Mouse (Mus musculus) myocyte (in vitro differentiated cells): ENCODE results near the gene Speer4c.

Experiments
- CEBPB ChIP-seq: IDR thresholded peaks from 2 replicates; pipeline ENCODE4 v1.6.1; 2011; ENCODE audit warnings: mild to moderate bottlenecking, moderate library complexity; ENCODE audit not compliant: poor library complexity, insufficient read depth, severe bottlenecking
- E2F4 ChIP-seq: IDR thresholded peaks from one replicate; pipeline ENCODE4 v1.6.1; 2011; ENCODE audit warnings: mild to moderate bottlenecking, control low read depth, moderate library complexity; ENCODE audit not compliant: insufficient read depth
- MAX ChIP-seq: IDR thresholded peaks from one replicate; pipeline ENCODE4 v1.6.1; 2011; ENCODE audit warnings: low read depth, mild to moderate bottlenecking, control low read depth
- MYOD1 ChIP-seq, 3 experiments: IDR thresholded peaks; one replicate each; pipeline ENCODE4 v1.6.1; 2011; ENCODE audit warnings: control low read depth in 2 of 3, low read depth in 2 of 3, mild to moderate bottlenecking in 2 of 3, moderate library complexity in 1 of 3; ENCODE audit not compliant: insufficient read length in 2 of 3, control insufficient read depth in 1 of 3
- MYOG ChIP-seq, 3 experiments: IDR thresholded peaks; one replicate each; pipeline ENCODE4 v1.6.1; 2011; ENCODE audit warnings: control low read depth in 2 of 3, low read depth in 2 of 3, mild to moderate bottlenecking in 2 of 3; ENCODE audit not compliant: insufficient read length in 2 of 3, control insufficient read depth in 1 of 3, insufficient read depth in 1 of 3
- POLR2A ChIP-seq: IDR thresholded peaks from one replicate; pipeline ENCODE4 v1.6.1; 2011; ENCODE audit warnings: low read depth, mild to moderate bottlenecking, control low read depth, moderate library complexity; ENCODE audit not compliant: insufficient read length
- POLR2AphosphoS2 ChIP-seq: IDR thresholded peaks from one replicate; pipeline ENCODE4 v1.6.1; 2011; ENCODE audit warnings: low read depth, control low read depth; ENCODE audit not compliant: insufficient read length
- REST ChIP-seq: IDR thresholded peaks from one replicate; pipeline ENCODE4 v1.6.1; 2011; ENCODE audit warnings: mild to moderate bottlenecking, control low read depth, moderate library complexity; ENCODE audit not compliant: insufficient read depth, insufficient read length
- TCF12 ChIP-seq: IDR thresholded peaks from one replicate; pipeline ENCODE4 v1.6.1; 2011; ENCODE audit warnings: mild to moderate bottlenecking, control low read depth; ENCODE audit not compliant: poor library complexity, insufficient read depth, severe bottlenecking
- TCF3 ChIP-seq: IDR thresholded peaks from one replicate; pipeline ENCODE4 v1.6.1; 2011; ENCODE audit warnings: low read depth, control low read depth; ENCODE audit not compliant: insufficient read length
- USF1 ChIP-seq: IDR thresholded peaks from one replicate; pipeline ENCODE4 v1.6.1; 2011; ENCODE audit warnings: low read depth, mild to moderate bottlenecking, control low read depth, moderate library complexity

DNA sequence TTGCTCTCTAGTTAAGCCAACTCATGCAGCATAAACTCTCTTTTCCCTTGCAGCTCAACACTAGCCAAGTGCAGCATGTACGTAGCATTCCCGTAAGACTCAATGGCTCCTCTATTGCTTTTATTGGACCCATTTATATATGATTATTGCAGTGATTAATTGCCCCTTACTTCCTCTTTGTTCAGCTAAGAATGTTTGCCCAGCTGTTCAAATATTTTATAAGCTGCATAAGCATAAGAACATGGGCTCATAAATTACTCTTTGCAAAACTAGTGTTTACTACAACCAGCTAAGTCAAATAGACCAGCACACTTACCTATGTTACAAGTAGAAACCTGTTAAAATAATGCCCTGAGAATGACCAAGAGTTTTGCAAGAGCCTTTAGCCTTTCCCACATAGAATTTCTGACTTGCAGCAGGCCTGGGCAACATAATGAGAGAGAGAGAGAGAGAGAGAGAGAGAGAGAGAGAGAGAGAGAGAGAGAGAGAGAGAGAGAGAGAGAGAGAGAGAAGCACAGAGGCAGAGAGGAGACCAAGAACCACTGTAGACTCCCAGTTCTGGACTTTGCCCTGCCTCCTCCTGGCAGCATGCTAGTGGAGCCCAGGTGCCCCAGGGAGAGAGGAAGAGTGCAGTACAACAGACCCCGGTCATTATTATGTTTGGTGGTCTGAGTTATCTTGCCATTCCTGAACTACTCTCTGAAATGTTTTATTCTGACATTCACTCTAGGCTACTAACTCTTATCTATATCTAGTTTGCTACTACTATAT is 20.2 kb upstream of the Speer4c start:
- no peak for TF ChIP-seq POLR2A
- TF ChIP-seq REST: no peak
- no peak for TF ChIP-seq E2F4
- TF ChIP-seq MYOD1 (IDR thresholded peaks at IDR 0.05; ENCODE audit: control insufficient read depth in 1 of 3, insufficient read length in 2 of 3, low read depth in 2 of 3): no peak
- TF ChIP-seq TCF3: no peak
- TF ChIP-seq POLR2AphosphoS2: no peak
- no peak for TF ChIP-seq MYOG (IDR thresholded peaks at IDR 0.05; ENCODE audit: control insufficient read depth in 1 of 3, insufficient read depth in 1 of 3, insufficient read length in 2 of 3, low read depth in 2 of 3)
- no peak for TF ChIP-seq MAX
- no peak for TF ChIP-seq TCF12
- TF ChIP-seq USF1: no peak
- TF ChIP-seq CEBPB: no peak
